Mouse (Mus musculus) brain, embryonic 14.5 days (tissue): Measurements from ENCODE around the gene Pacsin1.

Experiments
- CTCF ChIP-seq: fragments of 200-500 bp; IDR thresholded peaks from 2 replicates; pipeline ENCODE4 v1.5.1; 2012; ENCODE audit warnings: inconsistent platforms, mild to moderate bottlenecking, moderate library complexity, borderline replicate concordance; ENCODE audit not compliant: insufficient read depth, insufficient read length; ENCODE audit errors: extremely low read depth
- POLR2A ChIP-seq: fragments of 200-500 bp; IDR thresholded peaks from 2 replicates; pipeline ENCODE4 v1.6.1; 2012; ENCODE audit warnings: mild to moderate bottlenecking, inconsistent platforms, borderline replicate concordance; ENCODE audit not compliant: poor library complexity, insufficient read depth, insufficient read length, severe bottlenecking; ENCODE audit errors: extremely low read depth

DNA sequence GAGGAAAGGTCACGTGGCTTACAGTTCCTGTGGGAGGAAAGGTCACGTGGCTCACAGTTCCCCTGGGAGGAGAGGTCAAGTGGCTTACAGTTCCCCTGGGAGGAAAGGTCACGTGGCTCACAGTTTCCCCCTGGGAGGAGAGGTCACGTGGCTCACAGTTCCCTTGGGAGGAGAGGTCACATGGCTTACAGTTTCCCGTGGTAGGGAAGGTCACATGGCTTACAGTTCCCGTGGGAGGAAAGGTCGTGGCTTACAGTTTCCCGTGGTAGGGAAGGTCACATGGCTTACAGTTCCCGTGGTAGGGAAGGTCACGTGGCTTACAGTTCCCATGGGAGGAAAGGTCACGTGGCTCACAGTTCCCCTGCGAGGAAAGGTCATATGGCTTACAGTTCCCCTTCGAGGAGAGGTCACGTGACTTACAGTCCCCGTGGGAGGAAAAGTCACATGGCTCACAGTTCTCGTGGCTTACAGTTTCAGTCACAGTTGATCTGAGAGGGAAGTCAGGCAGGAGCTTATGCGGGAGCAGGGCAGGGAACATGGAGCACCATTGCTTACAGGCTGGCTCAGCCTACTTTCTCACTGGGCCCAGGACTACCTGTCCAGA is 44.4 kb downstream of the Pacsin1 start:
- TF ChIP-seq POLR2A (no peak), CTCF (no peak)
